Mouse (Mus musculus) myocyte (in vitro differentiated cells): ENCODE data around the gene P4ha2. TPM values are rescaled to one million over a fixed set of nuclear protein-coding genes. Genes with fewer than 3 reads are reported as not detected.
A peak's percentile ranks its signal among the peaks of the same experiment; 100 is the strongest.

ENCODE experiments used
- H3K27me3 ChIP-seq: one replicate; pipeline ENCODE4 v1.6.1; 2011; ENCODE audit not compliant: control insufficient read depth, insufficient read depth, insufficient read length
- H3K36me3 ChIP-seq: one replicate; pipeline ENCODE4 v1.6.1; 2011; ENCODE audit not compliant: control insufficient read depth, insufficient read depth
- H3K4me2 ChIP-seq: one replicate; pipeline ENCODE4 v1.6.1; 2011; ENCODE audit warnings: low read depth, control low read depth
- H3K4me3 ChIP-seq: one replicate; pipeline ENCODE4 v1.5.1; 2011; ENCODE audit warnings: mild to moderate bottlenecking, control low read depth, moderate library complexity
- H3K79me2 ChIP-seq: one replicate; pipeline ENCODE4 v1.6.1; 2011; ENCODE audit not compliant: control insufficient read depth, insufficient read depth
- H3ac ChIP-seq: one replicate; pipeline ENCODE4 v1.6.1; 2011; ENCODE audit not compliant: control insufficient read depth, insufficient read length
- CEBPB ChIP-seq: IDR thresholded peaks from 2 replicates; pipeline ENCODE4 v1.6.1; 2011; ENCODE audit warnings: mild to moderate bottlenecking, moderate library complexity; ENCODE audit not compliant: poor library complexity, insufficient read depth, severe bottlenecking
- E2F4 ChIP-seq: IDR thresholded peaks from one replicate; pipeline ENCODE4 v1.6.1; 2011; ENCODE audit warnings: mild to moderate bottlenecking, control low read depth, moderate library complexity; ENCODE audit not compliant: insufficient read depth
- MAX ChIP-seq: IDR thresholded peaks from one replicate; pipeline ENCODE4 v1.6.1; 2011; ENCODE audit warnings: low read depth, mild to moderate bottlenecking, control low read depth
- MYOD1 ChIP-seq, 3 experiments: IDR thresholded peaks; one replicate each; pipeline ENCODE4 v1.6.1; 2011; ENCODE audit warnings: control low read depth in 2 of 3, low read depth in 2 of 3, mild to moderate bottlenecking in 2 of 3, moderate library complexity in 1 of 3; ENCODE audit not compliant: insufficient read length in 2 of 3, control insufficient read depth in 1 of 3
- MYOG ChIP-seq, 3 experiments: IDR thresholded peaks; one replicate each; pipeline ENCODE4 v1.6.1; 2011; ENCODE audit warnings: control low read depth in 2 of 3, low read depth in 2 of 3, mild to moderate bottlenecking in 2 of 3; ENCODE audit not compliant: insufficient read length in 2 of 3, control insufficient read depth in 1 of 3, insufficient read depth in 1 of 3
- POLR2A ChIP-seq: IDR thresholded peaks from one replicate; pipeline ENCODE4 v1.6.1; 2011; ENCODE audit warnings: low read depth, mild to moderate bottlenecking, control low read depth, moderate library complexity; ENCODE audit not compliant: insufficient read length
- POLR2AphosphoS2 ChIP-seq: IDR thresholded peaks from one replicate; pipeline ENCODE4 v1.6.1; 2011; ENCODE audit warnings: low read depth, control low read depth; ENCODE audit not compliant: insufficient read length
- REST ChIP-seq: IDR thresholded peaks from one replicate; pipeline ENCODE4 v1.6.1; 2011; ENCODE audit warnings: mild to moderate bottlenecking, control low read depth, moderate library complexity; ENCODE audit not compliant: insufficient read depth, insufficient read length
- SRF ChIP-seq: IDR thresholded peaks from one replicate; pipeline ENCODE4 v1.6.1; 2011; ENCODE audit warnings: low read depth; ENCODE audit not compliant: control insufficient read depth, insufficient read length
- TCF12 ChIP-seq: IDR thresholded peaks from one replicate; pipeline ENCODE4 v1.6.1; 2011; ENCODE audit warnings: mild to moderate bottlenecking, control low read depth; ENCODE audit not compliant: poor library complexity, insufficient read depth, severe bottlenecking
- TCF3 ChIP-seq: IDR thresholded peaks from one replicate; pipeline ENCODE4 v1.6.1; 2011; ENCODE audit warnings: low read depth, control low read depth; ENCODE audit not compliant: insufficient read length
- USF1 ChIP-seq: IDR thresholded peaks from one replicate; pipeline ENCODE4 v1.6.1; 2011; ENCODE audit warnings: low read depth, mild to moderate bottlenecking, control low read depth, moderate library complexity
- polyA plus RNA-seq: library from polyadenylated mRNA; unstranded; fragments of >200 nt; fragmentation: generic; extraction: Trizol; gene quantifications from one replicate; pipeline ENCODE4 v1.2.1, GENCODE M21; 2012; ENCODE audit warnings: missing spikeins

The P4ha2 gene
- polyA plus RNA-seq, 1 experiment, result 89.0 TPM

DNA sequence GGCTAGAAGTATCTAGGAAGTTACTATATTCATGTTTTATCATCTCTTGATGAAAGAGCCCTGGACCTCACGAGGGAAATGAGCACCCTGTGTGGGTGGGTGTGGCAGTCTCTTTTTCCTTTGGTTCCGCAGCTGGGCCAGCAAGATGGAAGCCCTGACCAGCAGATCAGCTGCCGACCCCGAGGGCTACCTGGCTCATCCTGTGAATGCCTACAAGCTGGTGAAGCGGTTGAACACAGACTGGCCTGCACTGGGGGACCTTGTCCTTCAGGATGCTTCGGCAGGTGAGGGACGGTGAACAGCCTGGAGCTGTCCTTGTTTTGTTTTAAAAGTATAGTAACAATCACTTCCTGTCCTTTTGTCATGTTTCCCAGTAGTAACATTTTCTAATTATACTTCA is 11.4 kb downstream of the P4ha2 start:
- Histone ChIP-seq H3ac (no peak overlapping the region), H3K27me3 (no peaks in the 10 kb centered on the region), H3K4me2 (no peak overlapping the region), H3K79me2 (no peaks in the 10 kb centered on the region), H3K36me3 (peaks cover 20% of the 10 kb centered on the region), H3K4me3 (no peak overlapping the region)
- TF ChIP-seq POLR2AphosphoS2 (no peak), USF1 (no peak), POLR2A (no peak)

DNA sequence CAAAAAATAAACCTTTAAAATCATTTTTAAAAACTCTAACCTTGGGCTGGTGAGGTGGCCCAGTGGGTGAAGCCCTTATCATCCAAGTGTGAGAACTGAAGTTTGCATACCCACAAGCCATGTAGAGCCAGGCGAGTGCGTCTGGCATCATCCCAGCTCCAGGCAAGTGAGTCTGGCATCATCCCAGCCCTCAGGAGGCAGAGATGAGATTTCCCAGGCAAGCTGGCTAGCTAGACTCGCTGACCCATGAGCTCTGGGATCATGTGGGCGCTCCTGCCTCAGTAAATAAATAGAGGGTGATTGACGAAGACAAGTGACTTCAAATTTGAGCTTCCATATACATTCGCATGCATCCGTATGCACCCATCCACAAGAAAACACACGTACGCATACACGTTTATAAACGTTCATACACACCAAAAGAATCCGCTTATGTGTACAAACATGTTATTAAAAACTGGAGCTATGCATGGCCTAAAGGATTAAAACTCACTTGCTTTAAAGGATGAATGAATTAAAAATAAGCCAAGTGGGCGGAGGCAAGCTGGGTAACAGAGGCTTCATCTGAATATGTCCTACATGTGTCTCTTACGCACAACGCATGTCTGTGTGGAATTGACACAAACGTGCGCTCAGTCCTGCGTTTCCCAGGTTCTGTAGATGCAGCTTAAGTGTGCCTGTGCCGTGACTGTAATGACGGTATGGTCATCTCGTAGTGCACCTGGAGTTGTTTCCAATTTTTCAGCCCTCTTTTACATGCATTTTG is 12.3 kb downstream of the P4ha2 start:
- Histone ChIP-seq H3K36me3 (peaks cover 25% of the 10 kb centered on the region), H3K4me2 (peak overlapping the region; percentile 70), H3K79me2 (no peaks in the 10 kb centered on the region), H3ac (no peak overlapping the region), H3K27me3 (no peaks in the 10 kb centered on the region), H3K4me3 (no peak overlapping the region)
- TF ChIP-seq MAX (no peak), MYOG (IDR thresholded peaks at IDR 0.05; ENCODE audit: control insufficient read depth in 1 of 3, insufficient read depth in 1 of 3, insufficient read length in 2 of 3, low read depth in 2 of 3) (no peak), USF1 (no peak), E2F4 (no peak), SRF (no peak), TCF3 (no peak), REST (no peak), TCF12 (no peak), POLR2AphosphoS2 (no peak), MYOD1 (IDR thresholded peaks at IDR 0.05; ENCODE audit: control insufficient read depth in 1 of 3, insufficient read length in 2 of 3, low read depth in 2 of 3) (no peak), POLR2A (no peak), CEBPB (no peak)

DNA sequence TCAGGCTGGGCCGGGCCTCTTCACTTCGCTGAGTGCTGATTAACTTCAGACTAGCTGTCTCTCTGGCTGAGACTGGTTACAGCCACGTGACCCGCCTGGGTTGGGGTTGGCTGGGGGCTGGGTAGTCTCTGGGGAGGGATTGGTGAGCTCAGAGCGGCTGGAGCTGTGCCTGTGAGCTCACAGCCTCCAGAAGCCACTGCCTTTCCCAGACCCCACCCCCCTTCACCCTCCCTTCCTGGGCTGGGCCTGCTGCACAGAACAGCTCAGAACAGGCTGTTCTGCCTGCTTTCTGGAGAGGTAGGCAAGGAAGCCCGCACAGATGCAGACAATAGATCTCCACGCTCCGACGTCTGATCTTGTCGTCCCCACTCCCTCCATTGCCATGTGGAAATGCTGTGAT is 13.0 kb downstream of the P4ha2 start:
- H3K27me3 ChIP-seq, result no peaks in the 10 kb centered on the region
- peak overlapping the region; percentile 70 for H3K4me2 ChIP-seq
- H3K4me3 ChIP-seq, result no peak overlapping the region
- no peak overlapping the region for H3ac ChIP-seq
- TF ChIP-seq REST, result no peak
- TF ChIP-seq USF1, result peak; percentile 97
- TF ChIP-seq POLR2A, result peak; percentile 61
- peak in 1 of 3 experiments; percentile 6 for TF ChIP-seq MYOD1 (IDR thresholded peaks at IDR 0.05; ENCODE audit: control insufficient read depth in 1 of 3, insufficient read length in 2 of 3, low read depth in 2 of 3)
- no peaks in the 10 kb centered on the region for H3K79me2 ChIP-seq
- peaks cover 31% of the 10 kb centered on the region for H3K36me3 ChIP-seq

DNA sequence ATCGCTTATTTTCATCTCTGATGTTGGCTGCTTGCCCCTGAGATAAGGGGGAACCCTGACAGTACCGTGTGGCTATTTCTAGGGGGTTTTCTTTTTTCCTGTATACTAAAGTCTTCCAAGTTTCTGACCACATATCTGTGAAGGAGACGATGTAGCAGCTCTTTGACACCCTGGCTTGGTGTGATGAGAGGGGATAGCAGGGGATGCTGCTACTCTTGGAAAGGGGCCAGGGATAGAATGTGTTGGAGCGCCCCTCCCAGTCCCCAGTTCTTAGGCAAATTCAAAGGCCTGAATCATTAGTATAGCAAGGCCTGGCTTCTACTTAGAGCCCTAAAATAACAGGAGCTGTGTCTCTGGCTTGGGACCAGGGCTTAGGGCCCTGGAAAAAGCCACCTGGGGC is 13.5 kb downstream of the P4ha2 start:
- H3K27me3 ChIP-seq, result no peaks in the 10 kb centered on the region
- H3ac ChIP-seq, result no peak overlapping the region
- H3K79me2 ChIP-seq, result no peaks in the 10 kb centered on the region
- peaks cover 32% of the 10 kb centered on the region for H3K36me3 ChIP-seq
- no peak for TF ChIP-seq MYOD1 (IDR thresholded peaks at IDR 0.05; ENCODE audit: control insufficient read depth in 1 of 3, insufficient read length in 2 of 3, low read depth in 2 of 3)
- TF ChIP-seq POLR2A, result no peak
- no peak for TF ChIP-seq TCF3
- TF ChIP-seq MAX, result no peak
- TF ChIP-seq USF1, result no peak
- no peak for TF ChIP-seq E2F4
- no peak for TF ChIP-seq CEBPB
- peak overlapping the region; percentile 61 for H3K4me2 ChIP-seq
- H3K4me3 ChIP-seq, result no peak overlapping the region

DNA sequence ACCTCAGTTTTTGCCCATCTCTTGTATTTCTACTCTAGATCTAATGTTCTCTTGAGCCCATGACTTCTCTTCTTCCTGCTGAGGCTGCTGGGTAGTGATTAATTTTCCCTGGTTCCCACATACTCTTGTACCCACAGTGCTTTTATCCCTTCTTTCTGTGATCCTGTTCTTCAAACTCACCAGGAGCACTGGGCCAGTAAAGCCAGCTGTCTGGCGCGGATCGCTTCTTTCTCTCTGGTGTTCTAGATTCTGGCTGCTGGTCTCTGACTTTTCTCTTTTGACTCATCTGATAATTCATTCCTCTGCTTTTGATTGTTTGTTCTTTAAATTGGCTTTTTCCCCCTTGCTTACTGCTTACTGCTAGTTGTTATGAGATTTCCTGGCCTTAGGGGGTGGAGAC is 14.9 kb downstream of the P4ha2 start:
- peaks cover 29% of the 10 kb centered on the region for H3K36me3 ChIP-seq
- H3K4me3 ChIP-seq, result no peak overlapping the region
- no peak for TF ChIP-seq MYOG (IDR thresholded peaks at IDR 0.05; ENCODE audit: control insufficient read depth in 1 of 3, insufficient read depth in 1 of 3, insufficient read length in 2 of 3, low read depth in 2 of 3)
- no peak for TF ChIP-seq POLR2AphosphoS2
- no peak for TF ChIP-seq REST
- no peak for TF ChIP-seq TCF3
- no peak for TF ChIP-seq CEBPB
- TF ChIP-seq SRF, result no peak

More for the DNA sequence above, 14.9 kb downstream of the P4ha2 start:
- Histone ChIP-seq H3K27me3 (no peaks in the 10 kb centered on the region), H3K79me2 (no peaks in the 10 kb centered on the region), H3K4me2 (no peak overlapping the region), H3ac (no peak overlapping the region)
